Mouse (Mus musculus) kidney, embryonic 14.5 days (tissue): ENCODE measurements at regions not wholly inside any gene's neighbourhood (a gene's known extent, or its start where the extent isn't known, plus 50 kb on each side); places are given as distances from the start of the nearest gene placed in this dataset.

Experiments
- ATAC-seq: fragments of 200-750 bp; cut with Nextera tagmentation; 2 replicates; pipeline ENCODE4 v1.8.0; 2017; ENCODE audit warnings: moderate number of reproducible peaks, mild to moderate bottlenecking, moderate TSS enrichment, moderate library complexity; ENCODE audit not compliant: low FRiP score, low TSS enrichment
- H3K27ac ChIP-seq: fragments of 300-500 bp; sonication (generic); 2 replicates; pipeline ENCODE4 v1.5.1; 2014; ENCODE audit warnings: low read depth, mild to moderate bottlenecking, low read length, moderate library complexity, mixed read lengths
- H3K27me3 ChIP-seq: fragments of 300-500 bp; sonication (generic); 2 replicates; pipeline ENCODE4 v1.6.1; 2014; ENCODE audit warnings: mild to moderate bottlenecking, low read length; ENCODE audit not compliant: control insufficient read depth, insufficient read depth
- H3K36me3 ChIP-seq: fragments of 300-500 bp; sonication (generic); 2 replicates; pipeline ENCODE4 v1.6.1; 2014; ENCODE audit warnings: low read length, mixed read lengths; ENCODE audit not compliant: control insufficient read depth, insufficient read depth
- H3K4me1 ChIP-seq: fragments of 300-500 bp; sonication (generic); 2 replicates; pipeline ENCODE4 v1.6.1; 2014; ENCODE audit warnings: low read length, mixed read lengths; ENCODE audit not compliant: control insufficient read depth, insufficient read depth
- H3K4me2 ChIP-seq: fragments of 300-500 bp; sonication (generic); replicated peaks from 2 replicates; pipeline ENCODE4 v1.6.1; 2014; ENCODE audit warnings: low read depth, mild to moderate bottlenecking, low read length
- H3K4me3 ChIP-seq: fragments of 300-500 bp; sonication (generic); 2 replicates; pipeline ENCODE4 v1.5.1; 2014; ENCODE audit warnings: mild to moderate bottlenecking, low read length
- H3K9ac ChIP-seq: fragments of 300-500 bp; sonication (generic); 2 replicates; pipeline ENCODE4 v1.6.1; 2014; ENCODE audit warnings: low read depth, mild to moderate bottlenecking, low read length, moderate library complexity
- H3K9me3 ChIP-seq: fragments of 300-500 bp; sonication (generic); 2 replicates; pipeline ENCODE4 v1.6.1; 2016; ENCODE audit warnings: low read length; ENCODE audit not compliant: control insufficient read depth
- WGBS: fragments of 180-500 bp; shearing (Covaris S2); extraction: QIAGEN DNeasy Blood & Tissue Kit; methylation state at CpG from one replicate; pipeline ENCODE4 v1.1.7; 2014; 5-methylcytosine and 5-hydroxymethylcytosine counted together

DNA sequence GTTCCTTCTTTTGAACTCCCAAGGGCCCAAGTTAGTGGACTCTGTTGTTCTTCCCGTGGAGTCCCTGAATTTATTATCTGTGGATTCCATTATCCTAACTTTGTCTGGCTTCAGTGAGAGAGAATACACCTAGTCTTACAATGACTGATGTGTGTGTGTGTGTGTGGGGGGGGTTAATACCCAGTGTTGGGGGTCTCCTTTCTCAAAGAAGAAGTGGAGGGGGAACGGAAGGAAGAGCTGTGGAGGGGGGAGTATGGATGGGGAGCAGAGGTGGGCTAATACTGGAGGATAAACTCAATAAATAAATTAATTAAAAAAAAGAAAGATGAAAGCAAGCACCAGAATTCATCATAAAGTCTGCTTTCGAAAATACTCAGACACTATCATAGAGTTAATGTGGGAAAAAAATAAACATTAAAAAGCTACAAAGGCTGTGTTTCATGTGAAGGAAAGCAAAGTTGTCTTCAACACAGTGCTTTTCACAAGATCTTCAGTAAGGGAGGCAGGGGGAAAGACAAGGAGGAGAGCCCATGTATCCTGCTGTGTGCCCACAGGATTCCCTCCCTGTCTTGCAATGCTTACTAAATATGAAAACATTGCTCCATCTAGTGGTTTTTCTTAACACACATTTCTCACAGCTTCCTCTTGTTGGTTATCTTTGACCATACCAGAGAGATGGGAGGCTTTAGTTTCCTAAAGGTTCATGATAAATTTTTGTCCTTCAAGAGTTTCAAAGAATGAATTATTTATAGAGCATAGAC is 173.4 kb upstream of the A1bg start:
- Histone ChIP-seq H3K9ac (no peak overlapping the region), H3K27ac (no peak overlapping the region), H3K4me3 (no peak overlapping the region), H3K4me1 (no peaks in the 10 kb centered on the region), H3K36me3 (no peaks in the 10 kb centered on the region), H3K9me3 (no peaks in the 10 kb centered on the region), H3K4me2 (no peak overlapping the region), H3K27me3 (no peaks in the 10 kb centered on the region)
- WGBS = 72% methylated on average over 3 of the region's 3 CpGs
- ATAC-seq = no peak

DNA sequence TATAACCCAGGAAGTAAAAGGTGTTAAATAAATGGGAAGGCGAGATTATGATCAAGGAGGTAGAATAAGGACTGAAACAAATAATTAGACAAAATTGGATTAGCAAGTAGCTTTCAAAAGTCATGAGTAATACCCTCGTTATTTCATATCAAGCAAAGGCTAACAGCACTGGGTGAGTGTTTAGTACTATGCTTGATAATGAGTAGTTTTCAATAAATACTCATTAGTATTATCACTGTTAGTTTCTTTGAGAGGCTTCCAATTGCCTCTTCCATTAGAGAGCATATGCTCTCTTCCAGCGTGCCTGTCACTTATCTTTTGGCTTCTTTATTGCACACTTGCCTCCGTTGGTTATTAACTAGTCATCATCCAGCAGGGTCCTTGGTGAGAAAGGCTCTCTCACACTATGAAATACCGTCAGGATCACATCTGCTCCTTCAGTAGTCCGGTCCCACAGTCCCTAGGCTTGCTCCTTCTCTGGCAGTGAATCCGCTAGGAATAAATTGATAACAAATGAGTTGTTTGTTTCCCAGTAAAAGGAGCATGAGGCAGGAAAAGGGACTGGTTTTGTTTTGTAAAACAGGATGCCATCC is 132.3 kb upstream of the A1bg start:
- Histone ChIP-seq H3K4me1 (no peaks in the 10 kb centered on the region), H3K4me2 (no peak overlapping the region), H3K4me3 (no peak overlapping the region), H3K36me3 (no peaks in the 10 kb centered on the region), H3K9ac (no peak overlapping the region), H3K27me3 (no peaks in the 10 kb centered on the region), H3K9me3 (no peaks in the 10 kb centered on the region), H3K27ac (no peak overlapping the region)
- ATAC-seq = no peak
- WGBS = 79% methylated on average over 7 of the region's 7 CpGs

DNA sequence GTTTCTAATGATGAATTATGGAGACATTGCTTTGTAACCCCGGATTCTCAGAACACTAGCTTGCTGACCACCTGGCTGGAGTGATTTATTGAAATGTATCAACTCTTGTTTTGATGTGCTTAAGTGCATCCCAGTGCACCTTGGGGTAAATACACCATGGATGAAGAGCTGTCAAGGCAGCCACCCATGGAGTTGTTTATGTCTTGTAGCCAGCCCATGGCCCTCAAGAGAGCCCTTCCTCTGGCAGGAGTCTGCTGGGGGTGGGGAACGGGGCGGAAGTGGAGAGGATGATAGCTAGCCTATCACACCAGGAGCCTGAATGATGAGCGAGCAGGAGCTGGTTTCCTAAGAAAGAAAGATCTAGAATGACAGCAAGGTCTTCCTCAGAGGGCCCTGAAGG is 128.6 kb upstream of the A1bg start:
- Histone ChIP-seq H3K9ac (no peak overlapping the region), H3K4me2 (no peak overlapping the region), H3K9me3 (no peaks in the 10 kb centered on the region), H3K4me3 (no peak overlapping the region), H3K36me3 (no peaks in the 10 kb centered on the region), H3K27me3 (no peaks in the 10 kb centered on the region), H3K4me1 (no peaks in the 10 kb centered on the region), H3K27ac (no peak overlapping the region)
- 33% methylated on average over 4 of the region's 4 CpGs for WGBS
- ATAC-seq = no peak

DNA sequence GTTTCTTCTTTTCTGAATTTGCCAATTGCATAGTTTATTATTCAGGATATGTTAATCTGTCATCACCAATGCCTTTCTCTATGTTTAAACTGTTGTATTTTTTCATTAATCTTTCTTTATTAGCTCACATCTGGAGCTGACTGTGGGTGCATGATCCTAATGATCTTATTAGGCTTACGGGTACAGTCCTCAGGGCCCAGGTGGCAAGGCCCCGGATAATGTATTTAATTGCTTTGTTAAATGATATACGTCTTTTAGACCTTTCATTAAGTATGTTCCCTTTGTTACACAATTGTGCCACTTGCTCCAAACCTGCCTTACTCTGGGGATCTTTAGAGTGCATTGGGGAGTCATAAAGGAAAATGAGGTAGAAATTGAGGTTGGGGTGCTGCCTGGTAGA is 86.7 kb upstream of the A1bg start:
- Histone ChIP-seq H3K36me3 (no peaks in the 10 kb centered on the region), H3K4me1 (no peaks in the 10 kb centered on the region), H3K4me2 (no peak overlapping the region), H3K27ac (no peak overlapping the region), H3K4me3 (no peak overlapping the region), H3K9me3 (no peaks in the 10 kb centered on the region), H3K27me3 (no peaks in the 10 kb centered on the region), H3K9ac (no peak overlapping the region)
- no peak for ATAC-seq
- 82% methylated on average over 3 of the region's 3 CpGs for WGBS

DNA sequence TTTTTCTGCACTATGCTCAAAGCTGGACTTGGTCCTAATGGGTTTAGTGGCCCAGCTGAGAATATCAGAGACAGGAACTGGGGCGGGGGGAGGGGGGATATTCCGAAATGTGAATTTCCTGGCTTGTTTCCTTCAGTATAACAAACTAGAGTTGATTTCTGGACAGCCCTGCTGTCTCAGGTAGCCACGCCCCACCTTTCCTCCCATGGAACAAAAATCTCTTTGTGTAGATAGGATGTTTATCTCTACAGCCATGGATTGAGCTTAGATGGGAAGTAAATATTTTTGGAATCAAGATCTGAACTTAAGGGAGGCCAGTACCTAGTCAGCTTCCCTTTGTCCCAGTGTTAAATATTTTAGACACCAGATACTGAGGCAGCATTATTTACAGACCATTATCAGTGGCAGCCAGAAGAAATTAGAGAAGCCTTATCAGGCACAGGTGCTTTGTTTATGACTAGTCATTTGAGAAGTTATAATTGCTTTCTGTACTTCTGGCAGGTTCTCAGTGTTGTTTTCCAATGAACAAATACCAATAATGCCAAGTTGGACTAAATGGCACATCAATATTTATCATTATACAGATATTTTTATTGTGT is 84.7 kb upstream of the A1bg start:
- H3K27me3 ChIP-seq = no peaks in the 10 kb centered on the region
- no peak overlapping the region for H3K4me2 ChIP-seq
- H3K4me3 ChIP-seq = no peak overlapping the region
- no peaks in the 10 kb centered on the region for H3K4me1 ChIP-seq
- H3K36me3 ChIP-seq = no peaks in the 10 kb centered on the region
- ATAC-seq = no peak
- no peak overlapping the region for H3K9ac ChIP-seq
- no peak overlapping the region for H3K27ac ChIP-seq
- H3K9me3 ChIP-seq = no peaks in the 10 kb centered on the region
- WGBS = 80% methylated on average over 3 of the region's 3 CpGs

DNA sequence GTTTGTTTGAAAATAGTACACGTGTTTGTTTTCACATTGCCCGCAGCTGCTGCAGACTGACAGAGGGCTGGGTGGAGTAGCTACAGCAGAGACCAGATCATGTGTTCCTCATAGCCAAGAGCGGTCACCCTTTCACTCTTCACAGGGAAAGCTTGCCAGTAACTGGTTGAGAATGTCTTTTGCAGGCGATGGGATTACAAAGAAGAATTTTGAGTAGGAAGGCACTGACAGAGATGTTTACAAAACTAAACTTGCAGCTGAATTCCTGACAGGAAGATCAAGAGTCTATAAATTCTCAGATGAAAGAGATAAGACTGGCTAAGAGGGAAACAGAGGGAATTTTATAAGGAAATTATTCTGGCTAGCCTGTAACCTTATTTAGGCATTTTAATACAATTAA is 83.8 kb upstream of the A1bg start:
- no peak overlapping the region for H3K4me3 ChIP-seq
- H3K27ac ChIP-seq = no peak overlapping the region
- no peaks in the 10 kb centered on the region for H3K9me3 ChIP-seq
- H3K4me1 ChIP-seq = no peaks in the 10 kb centered on the region
- no peak for ATAC-seq
- 53% methylated on average over 4 of the region's 4 CpGs for WGBS
- H3K27me3 ChIP-seq = no peaks in the 10 kb centered on the region
- no peak overlapping the region for H3K4me2 ChIP-seq
- H3K36me3 ChIP-seq = no peaks in the 10 kb centered on the region
- H3K9ac ChIP-seq = no peak overlapping the region

DNA sequence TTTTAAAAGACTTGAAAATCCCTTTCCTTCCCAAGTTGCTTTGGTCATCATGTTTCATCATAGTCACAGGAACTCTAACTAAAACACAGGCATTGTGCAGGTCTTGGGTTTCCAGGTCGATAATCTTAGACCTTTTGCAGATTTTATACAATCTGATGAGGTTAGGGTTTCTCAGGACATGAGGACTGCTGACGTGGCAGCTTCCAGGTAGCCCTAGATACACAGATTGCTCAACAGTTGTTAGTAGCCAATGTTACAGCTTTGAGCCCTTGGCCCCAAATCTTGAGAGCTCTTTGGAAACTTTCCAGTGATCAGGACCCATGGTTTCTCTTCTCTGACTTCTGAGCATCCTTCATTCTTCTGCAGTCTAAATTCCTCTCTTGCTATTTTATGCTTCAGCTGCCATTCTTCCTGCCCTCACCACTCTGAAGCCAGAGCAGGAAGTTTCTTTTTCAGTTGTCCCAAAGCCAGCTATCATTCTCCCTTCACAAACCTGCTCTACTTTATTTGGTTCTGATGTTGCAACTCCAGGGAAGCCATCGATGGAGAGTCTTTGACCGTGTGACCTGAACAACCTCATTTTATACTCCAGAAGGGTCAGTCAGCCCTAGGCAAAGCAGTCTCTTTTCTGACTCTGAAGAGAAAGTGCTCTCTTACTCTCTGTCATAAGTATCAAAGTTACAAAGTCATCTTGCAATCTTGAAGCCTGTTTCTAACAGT is 71.3 kb upstream of the A1bg start:
- Histone ChIP-seq H3K4me2 (no peak overlapping the region), H3K36me3 (no peaks in the 10 kb centered on the region), H3K4me3 (no peak overlapping the region), H3K9ac (no peak overlapping the region), H3K4me1 (no peaks in the 10 kb centered on the region), H3K27me3 (no peaks in the 10 kb centered on the region), H3K27ac (no peak overlapping the region), H3K9me3 (no peaks in the 10 kb centered on the region)
- ATAC-seq = no peak
- WGBS = 79% methylated on average over 4 of the region's 4 CpGs

DNA sequence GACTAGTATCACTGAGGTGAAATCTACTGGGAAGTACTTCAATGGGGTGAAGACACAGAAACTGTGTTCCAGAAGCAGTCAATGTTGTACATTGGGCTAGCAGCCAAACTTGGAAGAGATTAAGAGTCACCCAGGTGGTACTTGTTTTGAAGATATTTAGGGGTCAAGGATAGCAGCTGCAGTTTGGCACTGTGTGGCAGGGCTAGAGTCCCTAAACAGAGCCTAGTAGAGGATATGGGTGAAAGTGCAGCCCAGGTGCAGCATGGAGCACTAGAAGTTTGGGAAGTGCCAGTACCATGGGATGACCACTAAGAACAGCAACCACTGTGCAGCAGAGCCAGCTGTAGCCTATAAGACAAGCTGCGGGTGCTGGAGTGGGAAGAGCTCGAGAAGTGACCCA is 70.6 kb upstream of the A1bg start:
- Histone ChIP-seq H3K27me3 (no peaks in the 10 kb centered on the region), H3K4me2 (no peak overlapping the region), H3K9ac (no peak overlapping the region), H3K4me3 (no peak overlapping the region), H3K27ac (no peak overlapping the region), H3K4me1 (no peaks in the 10 kb centered on the region), H3K9me3 (no peaks in the 10 kb centered on the region), H3K36me3 (no peaks in the 10 kb centered on the region)
- WGBS = 88% methylated on average over 2 of the region's 2 CpGs
- ATAC-seq = no peak

DNA sequence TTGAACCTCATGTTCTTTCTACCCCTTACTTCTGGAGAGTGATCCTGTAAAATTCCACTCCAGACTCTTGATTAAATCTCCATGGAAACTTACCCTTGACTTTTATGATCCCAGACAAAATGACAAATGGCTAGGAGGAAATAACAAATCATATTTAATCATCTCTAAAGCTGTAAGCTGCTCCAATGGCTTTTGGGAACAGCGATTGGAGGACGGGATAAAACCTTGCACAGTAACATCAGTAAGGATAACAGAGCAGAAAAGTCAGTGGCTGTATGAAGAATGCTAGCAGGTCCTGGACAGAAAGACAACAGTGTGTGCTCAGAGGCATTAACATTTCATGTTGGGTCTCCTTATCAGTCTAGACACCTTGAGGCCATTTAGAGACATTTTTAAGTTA is 59.8 kb upstream of the A1bg start:
- H3K4me2 ChIP-seq = no peak overlapping the region
- H3K9ac ChIP-seq = no peak overlapping the region
- H3K27ac ChIP-seq = no peak overlapping the region
- H3K4me1 ChIP-seq = no peaks in the 10 kb centered on the region
- H3K36me3 ChIP-seq = no peaks in the 10 kb centered on the region
- 48% methylated on average over 2 of the region's 2 CpGs for WGBS
- H3K9me3 ChIP-seq = no peaks in the 10 kb centered on the region
- no peak overlapping the region for H3K4me3 ChIP-seq
- H3K27me3 ChIP-seq = no peaks in the 10 kb centered on the region
- no peak for ATAC-seq
